Mouse (Mus musculus): ENCODE data around the gene Ccdc120. TPM values are rescaled to one million over a fixed set of nuclear protein-coding genes. Genes with fewer than 3 reads are reported as not detected.
"Not testable (repeated sequence)": the region's sequence is repeated elsewhere in the genome, so short reads cannot be mapped to it uniquely, and the experiment has no call there.

Ccdc120 gene
- polyA plus RNA-seq, 1 experiment from 2014 or later = 21.5 TPM

DNA sequence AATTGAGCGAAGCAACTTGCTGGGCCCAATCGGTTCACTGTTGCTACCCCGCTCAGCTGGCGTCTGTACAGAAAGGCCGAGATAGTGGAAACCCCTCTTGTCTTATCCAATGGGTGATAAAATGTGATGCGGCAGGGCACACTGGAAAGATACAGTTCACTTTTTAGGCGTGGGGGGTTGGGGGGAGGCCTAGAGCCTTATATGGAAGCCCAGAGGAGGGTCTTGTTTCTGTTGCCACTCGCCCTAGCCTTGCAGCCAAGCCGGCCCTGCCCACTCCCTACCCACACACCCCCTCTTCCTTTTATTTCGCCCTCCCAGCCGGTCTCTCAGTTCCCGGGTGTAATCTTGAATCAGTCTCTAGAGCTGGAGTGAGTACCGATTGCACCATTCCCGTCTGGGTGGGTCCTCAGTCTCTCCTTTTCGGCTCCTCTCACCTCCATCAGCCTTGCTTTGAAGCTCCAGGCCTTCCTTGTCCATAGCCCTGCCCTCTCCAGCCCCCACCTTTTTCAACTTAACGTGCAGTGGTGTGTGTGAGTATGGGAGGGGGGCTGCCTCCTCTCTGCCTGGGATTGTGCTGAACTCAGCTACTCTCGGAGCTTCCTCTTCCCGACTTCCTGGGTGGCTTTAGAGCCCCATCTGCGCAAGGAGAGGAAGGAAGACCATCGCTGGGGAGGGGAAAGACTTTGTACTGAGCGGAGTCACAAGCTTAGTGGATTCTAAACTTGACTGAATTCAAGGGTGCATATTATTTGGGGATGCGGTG, 13.1 kb upstream of the Ccdc120 start:
- WGBS = 17% methylated on average over 22 of the region's 22 CpGs
- peak overlapping the region; percentile 30; the same call in 1 of the 2 replicates for H3K27ac ChIP-seq (ENCODE audit: low read depth, low read length)

DNA sequence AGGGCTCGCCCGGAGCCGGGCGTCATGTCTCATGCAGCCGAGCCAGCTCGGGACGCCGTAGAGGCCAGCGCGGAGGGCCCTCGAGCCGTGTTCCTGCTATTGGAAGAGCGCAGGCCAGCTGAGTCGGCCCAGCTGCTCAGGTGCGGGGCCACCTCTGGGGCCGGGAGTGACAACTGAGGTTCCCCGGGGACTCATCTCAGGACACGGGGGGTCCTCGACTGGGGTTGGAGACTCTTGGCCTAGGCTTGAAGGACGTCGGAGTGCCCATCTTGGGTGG, 12.2 kb upstream of the Ccdc120 start:
- no peaks in the 10 kb centered on the region for H3K4me1 ChIP-seq (ENCODE audit: control insufficient read depth, insufficient read depth, low read length)
- H3K9me3 ChIP-seq (ENCODE audit: control insufficient read depth, low read length) = no peaks in the 10 kb centered on the region
- 26% methylated on average over 21 of the region's 21 CpGs for WGBS
- H3K27ac ChIP-seq (ENCODE audit: low read depth, low read length) = peak overlapping the region; percentile 47; the same call in 1 of the 2 replicates
- H3K4me2 ChIP-seq (replicated peaks; ENCODE audit: low read depth, low read length) = peak overlapping the region; percentile 55
- peak; percentile 9; the same call in 1 of the 2 replicates for ATAC-seq (ENCODE audit: low FRiP score, low TSS enrichment)
- H3K27me3 ChIP-seq (ENCODE audit: control insufficient read depth, insufficient read depth, low read length) = no peaks in the 10 kb centered on the region
- peak overlapping the region; percentile 68 for H3K9ac ChIP-seq (ENCODE audit: low read depth, low read length)
- H3K36me3 ChIP-seq (ENCODE audit: control insufficient read depth, insufficient read depth, low read length) = peaks cover 3% of the 10 kb centered on the region; the same call in 1 of the 2 replicates
- peak overlapping the region; percentile 60 for H3K4me3 ChIP-seq (ENCODE audit: low read length)

More for the DNA sequence above, 13.1 kb upstream of the Ccdc120 start:
- Histone ChIP-seq H3K36me3 (ENCODE audit: control insufficient read depth, insufficient read depth, low read length) (peaks cover 4% of the 10 kb centered on the region; the same call in 1 of the 2 replicates), H3K9me3 (ENCODE audit: control insufficient read depth, low read length) (no peaks in the 10 kb centered on the region), H3K27me3 (ENCODE audit: control insufficient read depth, insufficient read depth, low read length) (no peaks in the 10 kb centered on the region), H3K9ac (ENCODE audit: low read depth, low read length) (peak overlapping the region; percentile 68), H3K4me2 (replicated peaks; ENCODE audit: low read depth, low read length) (peak overlapping the region; percentile 55), H3K4me3 (ENCODE audit: low read length) (peak overlapping the region; percentile 60), H3K4me1 (ENCODE audit: control insufficient read depth, insufficient read depth, low read length) (no peaks in the 10 kb centered on the region)
- no peak; the same call in 1 of the 2 replicates for ATAC-seq (ENCODE audit: low FRiP score, low TSS enrichment)

DNA sequence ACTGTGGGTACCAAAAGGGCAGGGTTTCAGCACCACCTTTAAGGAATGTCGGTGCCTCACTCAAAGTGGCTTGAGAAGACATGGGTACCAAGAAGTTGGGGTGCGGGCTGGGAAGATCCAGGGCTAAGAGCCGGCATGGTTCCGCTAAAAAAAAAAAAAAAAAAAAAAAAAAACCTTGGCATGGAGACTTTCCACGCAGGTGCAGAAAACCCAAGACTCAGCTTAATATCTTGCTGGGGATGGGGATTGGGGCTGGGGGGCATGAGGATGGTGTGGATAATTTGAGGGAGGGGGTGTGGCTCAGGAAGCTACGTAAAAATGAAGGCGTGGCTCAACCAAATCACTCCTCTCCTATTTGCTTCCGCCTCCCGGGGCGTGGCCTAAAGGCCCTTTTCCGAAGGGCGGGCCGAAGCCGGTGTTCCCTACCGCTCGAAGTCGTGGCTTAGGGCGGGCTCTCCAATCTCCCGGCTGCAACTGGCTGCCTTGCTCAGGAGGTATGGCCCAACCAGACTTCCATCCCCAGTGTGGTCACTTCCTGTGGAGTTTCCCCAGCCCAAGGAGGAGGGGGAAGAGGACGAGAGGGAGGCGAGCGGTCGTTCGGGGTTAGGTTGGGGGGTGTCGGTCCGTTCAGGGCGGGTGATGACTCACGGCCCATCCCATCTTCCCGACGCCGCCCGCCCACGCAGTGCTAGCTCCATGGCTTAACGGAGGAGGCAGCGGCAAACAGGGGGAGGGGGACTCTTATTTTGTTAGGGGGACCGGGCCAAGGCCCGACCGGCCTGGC, 11.6 kb upstream of the Ccdc120 start, which contains the start of gene Tfe3:
TSS of gene Tfe3 (plus strand) at position 424 of the 784 bp plus-strand sequence.
- peak within 1 kb of the TSS; percentile 60 for H3K4me3 ChIP-seq (ENCODE audit: low read length)
- H3K4me2 ChIP-seq (replicated peaks; ENCODE audit: low read depth, low read length) = peak within 1 kb of the TSS; percentile 55
- ATAC-seq (ENCODE audit: low FRiP score, low TSS enrichment) = peak; percentile 97
- H3K4me1 ChIP-seq (ENCODE audit: control insufficient read depth, insufficient read depth, low read length) = no peaks in the 10 kb centered on the region
- peaks cover 3% of the 10 kb centered on the region; the same call in 1 of the 2 replicates for H3K36me3 ChIP-seq (ENCODE audit: control insufficient read depth, insufficient read depth, low read length)
- H3K9ac ChIP-seq (ENCODE audit: low read depth, low read length) = peak within 1 kb of the TSS; percentile 68
- H3K27ac ChIP-seq (ENCODE audit: low read depth, low read length) = peak within 1 kb of the TSS; percentile 47; the same call in 1 of the 2 replicates
- H3K9me3 ChIP-seq (ENCODE audit: control insufficient read depth, low read length) = no peaks in the 10 kb centered on the region
- 27% methylated on average over 38 of the region's 38 CpGs for WGBS
- H3K27me3 ChIP-seq (ENCODE audit: control insufficient read depth, insufficient read depth, low read length) = no peaks in the 10 kb centered on the region

DNA sequence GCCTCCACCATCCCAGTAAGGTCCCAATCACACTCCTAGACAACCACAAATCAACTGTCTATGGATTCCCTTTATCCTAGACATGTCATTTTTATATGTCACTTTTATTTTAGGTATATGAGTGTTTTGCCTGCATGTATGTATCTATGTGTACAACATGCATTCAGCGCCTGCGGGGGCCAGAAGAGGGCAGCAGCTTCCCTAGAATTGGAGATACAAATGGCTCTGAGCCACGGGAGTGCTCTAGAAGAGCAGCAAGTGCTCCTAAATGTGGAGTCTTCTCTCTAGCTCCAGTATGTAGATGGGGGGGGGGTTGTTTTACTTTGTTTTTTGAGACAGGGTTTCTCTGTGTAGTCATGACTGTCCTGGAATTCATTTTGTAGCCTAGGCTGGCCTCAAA, 2.9 kb upstream of the Ccdc120 start:
- not testable (repeated sequence) for H3K4me1 ChIP-seq (ENCODE audit: control insufficient read depth, insufficient read depth, low read length); H3K36me3 ChIP-seq (ENCODE audit: control insufficient read depth, insufficient read depth, low read length); ATAC-seq (ENCODE audit: low FRiP score, low TSS enrichment); H3K27me3 ChIP-seq (ENCODE audit: control insufficient read depth, insufficient read depth, low read length); H3K9ac ChIP-seq (ENCODE audit: low read depth, low read length); H3K9me3 ChIP-seq (ENCODE audit: control insufficient read depth, low read length); H3K4me3 ChIP-seq (ENCODE audit: low read length); H3K4me2 ChIP-seq (replicated peaks; ENCODE audit: low read depth, low read length); H3K27ac ChIP-seq (ENCODE audit: low read depth, low read length)
- WGBS = 17% methylated on average over 3 of the region's 3 CpGs

DNA sequence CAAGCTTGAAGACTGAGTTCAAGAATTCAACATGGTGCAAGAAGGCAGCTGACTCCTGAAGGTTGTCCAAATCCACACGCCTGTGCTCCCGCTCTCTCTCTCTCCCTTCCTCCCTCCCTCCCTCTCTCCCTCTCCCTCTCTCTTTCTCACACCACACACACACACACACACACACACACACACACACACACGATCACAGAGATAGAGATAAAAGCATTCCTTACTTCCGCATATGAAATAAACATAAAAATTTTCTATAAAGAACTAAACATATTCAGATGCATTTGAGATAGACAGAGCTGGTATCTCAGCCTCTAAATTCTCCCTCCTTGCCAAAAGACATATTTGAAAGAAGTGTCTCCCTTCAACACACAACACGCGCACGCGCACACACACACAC, 5.3 kb downstream of the Ccdc120 start:
- no peak for ATAC-seq (ENCODE audit: low FRiP score, low TSS enrichment)
- no peak overlapping the region for H3K4me2 ChIP-seq (replicated peaks; ENCODE audit: low read depth, low read length)
- WGBS = 88% methylated on average over 8 of the region's 8 CpGs
- no peak overlapping the region for H3K27ac ChIP-seq (ENCODE audit: low read depth, low read length)
- no peaks in the 10 kb centered on the region for H3K9me3 ChIP-seq (ENCODE audit: control insufficient read depth, low read length)
- H3K4me1 ChIP-seq (ENCODE audit: control insufficient read depth, insufficient read depth, low read length) = no peaks in the 10 kb centered on the region
- no peak overlapping the region for H3K9ac ChIP-seq (ENCODE audit: low read depth, low read length)
- no peak overlapping the region for H3K4me3 ChIP-seq (ENCODE audit: low read length)
- H3K27me3 ChIP-seq (ENCODE audit: control insufficient read depth, insufficient read depth, low read length) = no peaks in the 10 kb centered on the region
- H3K36me3 ChIP-seq (ENCODE audit: control insufficient read depth, insufficient read depth, low read length) = no peaks in the 10 kb centered on the region

DNA sequence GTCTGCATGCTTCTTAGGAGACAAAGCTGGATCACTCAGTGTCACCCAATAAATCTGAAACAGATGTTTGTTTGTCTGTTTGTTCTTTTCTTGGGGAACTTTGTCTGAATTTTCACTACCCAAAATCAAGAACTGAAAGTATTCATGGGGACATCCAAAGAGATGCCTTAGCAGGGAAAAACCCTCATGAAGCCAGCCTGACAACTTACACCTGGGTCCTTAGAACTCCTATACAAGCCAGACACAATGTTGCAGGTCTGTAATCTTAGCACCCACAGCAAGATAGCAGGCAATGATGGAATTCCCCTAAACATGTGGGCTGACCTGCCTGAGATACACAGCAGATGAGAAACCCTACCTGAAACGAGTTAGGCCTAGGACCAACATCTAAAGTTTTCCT, 5.8 kb downstream of the Ccdc120 start:
- Histone ChIP-seq H3K4me3 (ENCODE audit: low read length) (no peak overlapping the region), H3K9ac (ENCODE audit: low read depth, low read length) (no peak overlapping the region), H3K27ac (ENCODE audit: low read depth, low read length) (no peak overlapping the region), H3K4me1 (ENCODE audit: control insufficient read depth, insufficient read depth, low read length) (no peaks in the 10 kb centered on the region), H3K4me2 (replicated peaks; ENCODE audit: low read depth, low read length) (no peak overlapping the region), H3K9me3 (ENCODE audit: control insufficient read depth, low read length) (no peaks in the 10 kb centered on the region), H3K36me3 (ENCODE audit: control insufficient read depth, insufficient read depth, low read length) (no peaks in the 10 kb centered on the region), H3K27me3 (ENCODE audit: control insufficient read depth, insufficient read depth, low read length) (no peaks in the 10 kb centered on the region)
- 73% methylated on average over 1 of the region's 1 CpGs for WGBS
- ATAC-seq (ENCODE audit: low FRiP score, low TSS enrichment) = no peak

DNA sequence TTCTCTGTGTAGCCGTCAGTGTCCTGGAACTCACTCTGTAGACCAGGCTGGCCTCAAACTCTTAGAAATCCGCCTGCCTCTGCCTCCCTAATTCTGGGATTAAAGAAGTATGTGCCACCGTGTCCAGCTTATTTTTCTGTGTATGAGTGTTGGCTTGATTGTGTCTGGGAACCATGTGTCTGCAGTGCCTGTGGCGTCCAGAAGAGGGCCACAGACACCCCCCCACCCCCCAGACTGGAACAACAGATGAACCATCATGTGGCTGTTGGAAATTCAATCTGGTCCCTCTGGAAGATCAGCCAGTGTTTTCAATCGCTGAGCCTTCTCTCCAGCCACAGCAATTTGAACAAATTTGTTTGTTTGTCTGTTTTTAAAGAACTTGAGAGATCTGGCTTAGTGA, 7.2 kb downstream of the Ccdc120 start:
- Histone ChIP-seq H3K9me3 (ENCODE audit: control insufficient read depth, low read length) (no peaks in the 10 kb centered on the region), H3K27me3 (ENCODE audit: control insufficient read depth, insufficient read depth, low read length) (no peaks in the 10 kb centered on the region), H3K4me2 (replicated peaks; ENCODE audit: low read depth, low read length) (no peak overlapping the region), H3K4me3 (ENCODE audit: low read length) (no peak overlapping the region), H3K27ac (ENCODE audit: low read depth, low read length) (no peak overlapping the region), H3K9ac (ENCODE audit: low read depth, low read length) (no peak overlapping the region), H3K4me1 (ENCODE audit: control insufficient read depth, insufficient read depth, low read length) (no peaks in the 10 kb centered on the region), H3K36me3 (ENCODE audit: control insufficient read depth, insufficient read depth, low read length) (no peaks in the 10 kb centered on the region)
- 52% methylated on average over 5 of the region's 5 CpGs for WGBS
- no peak for ATAC-seq (ENCODE audit: low FRiP score, low TSS enrichment)

DNA sequence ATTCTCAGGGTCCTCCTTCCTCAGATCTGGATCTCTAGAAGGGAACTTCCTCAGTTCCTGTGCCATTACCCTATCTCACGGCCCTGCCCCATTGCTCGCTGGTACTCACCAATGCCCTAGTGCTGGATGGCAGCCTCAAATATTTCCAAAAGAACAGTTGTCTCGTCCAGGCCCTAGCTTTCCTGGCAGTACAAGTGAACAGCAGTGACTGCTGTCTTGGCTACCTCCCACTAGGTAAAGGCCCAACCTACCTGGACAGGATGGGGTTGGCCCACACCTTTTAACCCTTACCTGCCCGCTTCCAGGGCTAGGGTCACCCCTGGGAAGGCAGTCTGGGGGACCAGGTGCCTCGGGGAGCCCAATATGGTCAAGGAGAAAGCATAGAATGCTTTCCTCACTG, 9.6 kb downstream of the Ccdc120 start:
- 68% methylated on average over 5 of the region's 5 CpGs for WGBS
- Histone ChIP-seq H3K4me3 (ENCODE audit: low read length) (no peak overlapping the region), H3K27me3 (ENCODE audit: control insufficient read depth, insufficient read depth, low read length) (no peaks in the 10 kb centered on the region), H3K27ac (ENCODE audit: low read depth, low read length) (no peak overlapping the region), H3K9ac (ENCODE audit: low read depth, low read length) (no peak overlapping the region), H3K4me1 (ENCODE audit: control insufficient read depth, insufficient read depth, low read length) (no peaks in the 10 kb centered on the region), H3K36me3 (ENCODE audit: control insufficient read depth, insufficient read depth, low read length) (no peaks in the 10 kb centered on the region; the same call in 1 of the 2 replicates), H3K4me2 (replicated peaks; ENCODE audit: low read depth, low read length) (no peak overlapping the region; the same call in 1 of the 2 replicates), H3K9me3 (ENCODE audit: control insufficient read depth, low read length) (no peaks in the 10 kb centered on the region)
- ATAC-seq (ENCODE audit: low FRiP score, low TSS enrichment) = no peak

Data from kidney, embryonic 14.5 days (tissue).